Mouse (Mus musculus): ENCODE data around the gene Adgrl2. TPM values are rescaled to one million over a fixed set of nuclear protein-coding genes. Genes with fewer than 3 reads are reported as not detected.
A peak's percentile ranks its signal among the peaks of the same experiment; 100 is the strongest.

Gene Adgrl2
- total and polyA plus RNA-seq, 2 experiments from 2014 or later: 73.6 to 116 TPM

DNA sequence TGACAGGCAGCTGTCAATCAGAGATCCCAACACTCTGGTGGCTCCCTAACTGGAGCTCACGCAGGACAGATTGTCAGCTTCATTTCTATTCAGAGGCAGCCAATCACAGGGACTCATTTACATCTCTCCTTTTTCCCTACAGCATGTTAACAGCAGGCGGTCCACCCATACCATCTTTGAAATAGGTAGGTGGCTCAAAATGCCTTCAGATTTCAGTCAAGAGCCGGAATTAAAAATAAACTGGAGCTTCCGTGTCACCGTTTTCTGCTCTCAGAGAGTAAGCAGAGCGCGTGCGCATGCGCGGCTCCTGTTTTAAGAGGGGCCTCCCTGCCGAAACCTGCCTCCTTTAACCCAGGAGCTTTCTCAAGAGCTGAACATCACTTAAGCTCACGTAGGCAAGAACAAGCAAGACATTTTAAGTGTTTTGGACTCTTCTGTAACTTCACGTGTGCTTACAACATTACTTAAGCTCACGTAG is 67.7 kb downstream of the Adgrl2 start:
- no peaks in the 10 kb centered on the region for H3K27me3 ChIP-seq (ENCODE audit: insufficient read depth, low read length)
- 0 out of 2 replicates have a peak overlapping the region, but pooled peaks have one; percentile 26 for H3K9ac ChIP-seq
- H3K4me1 ChIP-seq (ENCODE audit: insufficient read depth): peaks cover 9% of the 10 kb centered on the region
- no peaks in the 10 kb centered on the region for H3K9me3 ChIP-seq (ENCODE audit: low read length)
- ATAC-seq (peak; percentile 71), DNase-seq (peak; percentile 85)
- TF ChIP-seq CTCF (IDR thresholded peaks at IDR 0.05; ENCODE audit: low read depth): no peak
- peak overlapping the region; percentile 44 for H3K4me2 ChIP-seq (ENCODE audit: low read depth)
- H3K27ac ChIP-seq (ENCODE audit: low read depth, low read length): no peak overlapping the region
- H3K36me3 ChIP-seq (ENCODE audit: insufficient read depth): no peaks in the 10 kb centered on the region
- WGBS: 27% methylated on average over 14 of the region's 14 CpGs
- H3K4me3 ChIP-seq (ENCODE audit: low read depth, low read length): peak overlapping the region; percentile 28

GRCm38 (mm10) chr3:148921966-148922587 is 68.3 kb downstream of the Adgrl2 start:
- Histone ChIP-seq H3K4me3 (ENCODE audit: low read depth, low read length) (peak overlapping the region; percentile 28), H3K27me3 (ENCODE audit: insufficient read depth, low read length) (no peaks in the 10 kb centered on the region), H3K4me2 (ENCODE audit: low read depth) (peak overlapping the region; percentile 44), H3K9ac (no peak overlapping the region), H3K9me3 (ENCODE audit: low read length) (no peaks in the 10 kb centered on the region), H3K36me3 (ENCODE audit: insufficient read depth) (no peaks in the 10 kb centered on the region), H3K4me1 (ENCODE audit: insufficient read depth) (peaks cover 9% of the 10 kb centered on the region), H3K27ac (ENCODE audit: low read depth, low read length) (no peak overlapping the region)
- 39% methylated on average over 13 of the region's 13 CpGs for WGBS
- TF ChIP-seq CTCF (IDR thresholded peaks at IDR 0.05; ENCODE audit: low read depth): no peak
- ATAC-seq (no peak), DNase-seq (no peak)

GRCm38 (mm10) chr3:148920881-148921280 is 69.5 kb downstream of the Adgrl2 start:
- no peak for DNase-seq
- no peak overlapping the region for H3K9ac ChIP-seq
- no peak overlapping the region for H3K4me3 ChIP-seq (ENCODE audit: low read depth, low read length)
- no peaks in the 10 kb centered on the region for H3K27me3 ChIP-seq (ENCODE audit: insufficient read depth, low read length)
- no peak for TF ChIP-seq CTCF (IDR thresholded peaks at IDR 0.05; ENCODE audit: low read depth)
- H3K4me2 ChIP-seq (ENCODE audit: low read depth): no peak overlapping the region
- peaks cover 9% of the 10 kb centered on the region for H3K4me1 ChIP-seq (ENCODE audit: insufficient read depth)
- 57% methylated on average over 6 of the region's 6 CpGs for WGBS
- no peak for ATAC-seq
- no peaks in the 10 kb centered on the region for H3K9me3 ChIP-seq (ENCODE audit: low read length)
- no peaks in the 10 kb centered on the region for H3K36me3 ChIP-seq (ENCODE audit: insufficient read depth)
- H3K27ac ChIP-seq (ENCODE audit: low read depth, low read length): no peak overlapping the region

DNA sequence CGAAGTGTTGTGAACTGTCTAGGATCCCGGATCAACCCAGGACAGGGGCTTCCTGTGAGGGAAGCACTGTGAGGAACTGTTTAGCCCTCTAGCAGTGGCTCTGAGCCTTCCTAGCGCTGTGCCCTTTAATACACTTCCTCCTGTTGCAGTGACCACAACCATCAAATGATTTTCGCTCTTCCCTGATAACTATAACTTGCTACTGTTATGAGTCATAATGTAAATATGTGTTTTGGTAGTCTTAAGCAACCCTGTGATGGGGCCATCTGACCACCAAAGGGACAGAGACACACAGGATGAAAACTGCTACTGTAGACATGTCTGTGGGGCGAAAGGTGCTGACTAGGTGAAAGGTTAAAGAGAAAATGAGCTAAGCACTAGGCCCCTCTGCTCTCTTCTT is 71.9 kb downstream of the Adgrl2 start:
- no peak overlapping the region for H3K27ac ChIP-seq (ENCODE audit: low read depth, low read length)
- 92% methylated on average over 5 of the region's 5 CpGs for WGBS
- no peak overlapping the region for H3K4me3 ChIP-seq (ENCODE audit: low read depth, low read length)
- no peak for TF ChIP-seq CTCF (IDR thresholded peaks at IDR 0.05; ENCODE audit: low read depth)
- no peaks in the 10 kb centered on the region for H3K36me3 ChIP-seq (ENCODE audit: insufficient read depth)
- H3K27me3 ChIP-seq (ENCODE audit: insufficient read depth, low read length): no peaks in the 10 kb centered on the region
- H3K9me3 ChIP-seq (ENCODE audit: low read length): no peaks in the 10 kb centered on the region
- H3K9ac ChIP-seq: no peak overlapping the region
- ATAC-seq: no peak
- H3K4me1 ChIP-seq (ENCODE audit: insufficient read depth): peaks cover 9% of the 10 kb centered on the region
- H3K4me2 ChIP-seq (ENCODE audit: low read depth): no peak overlapping the region
- DNase-seq: no peak

DNA sequence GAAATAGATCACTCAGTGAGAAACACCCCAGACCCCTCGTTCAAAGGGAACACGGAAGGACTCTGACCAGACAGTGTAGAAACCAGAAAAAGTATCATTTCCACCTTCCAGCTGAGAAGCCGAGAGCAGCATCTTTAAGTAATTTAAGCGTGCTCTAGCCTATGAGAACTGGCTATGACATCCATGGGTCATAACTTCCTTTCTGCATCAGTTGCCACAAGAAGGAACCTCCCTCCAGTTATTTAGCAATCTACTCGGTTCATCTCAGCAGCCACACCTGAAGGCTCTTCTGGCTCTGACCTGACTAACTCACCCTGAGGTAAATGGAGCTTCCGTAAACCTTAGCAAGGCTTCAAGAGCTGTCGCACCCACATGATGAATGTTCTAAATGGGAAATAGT is 72.5 kb downstream of the Adgrl2 start:
- ATAC-seq (no peak), DNase-seq (no peak)
- Histone ChIP-seq H3K4me2 (ENCODE audit: low read depth) (no peak overlapping the region), H3K4me3 (ENCODE audit: low read depth, low read length) (no peak overlapping the region), H3K4me1 (ENCODE audit: insufficient read depth) (peaks cover 11% of the 10 kb centered on the region), H3K27ac (ENCODE audit: low read depth, low read length) (no peak overlapping the region), H3K9me3 (ENCODE audit: low read length) (no peaks in the 10 kb centered on the region), H3K9ac (no peak overlapping the region), H3K36me3 (ENCODE audit: insufficient read depth) (no peaks in the 10 kb centered on the region), H3K27me3 (ENCODE audit: insufficient read depth, low read length) (no peaks in the 10 kb centered on the region)
- TF ChIP-seq CTCF (IDR thresholded peaks at IDR 0.05; ENCODE audit: low read depth): no peak
- 91% methylated on average over 7 of the region's 7 CpGs for WGBS

DNA sequence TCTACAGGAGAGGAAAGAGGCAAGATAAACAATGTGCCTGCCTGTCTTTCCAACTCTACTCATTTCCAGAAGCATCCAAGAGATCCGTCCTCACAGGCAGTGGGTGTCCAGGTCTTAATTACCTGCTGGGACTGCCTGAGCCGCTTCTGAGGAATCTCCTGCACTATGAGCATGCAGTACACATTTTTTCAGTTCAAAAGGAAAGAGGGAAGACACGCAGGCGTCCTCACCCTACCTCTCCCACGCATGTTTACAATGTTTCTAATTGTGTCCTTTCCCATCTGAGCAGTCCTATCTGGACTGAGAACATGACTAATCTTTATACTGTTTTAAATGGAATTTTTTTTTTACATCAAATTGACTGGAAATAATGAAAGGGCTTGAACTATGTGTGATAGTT is 74.1 kb downstream of the Adgrl2 start:
- no peak for DNase-seq
- 33% methylated on average over 5 of the region's 5 CpGs for WGBS
- H3K36me3 ChIP-seq (ENCODE audit: insufficient read depth): no peaks in the 10 kb centered on the region
- H3K27me3 ChIP-seq (ENCODE audit: insufficient read depth, low read length): no peaks in the 10 kb centered on the region
- peaks cover 7% of the 10 kb centered on the region for H3K4me1 ChIP-seq (ENCODE audit: insufficient read depth)
- no peak overlapping the region for H3K4me2 ChIP-seq (ENCODE audit: low read depth)
- H3K27ac ChIP-seq (ENCODE audit: low read depth, low read length): no peak overlapping the region
- no peak for TF ChIP-seq CTCF (IDR thresholded peaks at IDR 0.05; ENCODE audit: low read depth)
- no peak overlapping the region for H3K4me3 ChIP-seq (ENCODE audit: low read depth, low read length)
- ATAC-seq: no peak
- no peak overlapping the region for H3K9ac ChIP-seq
- no peaks in the 10 kb centered on the region for H3K9me3 ChIP-seq (ENCODE audit: low read length)

GRCm38 (mm10) chr3:148912944-148913684 is 77.2 kb downstream of the Adgrl2 start:
- H3K4me3 ChIP-seq (ENCODE audit: low read depth, low read length): no peak overlapping the region
- DNase-seq (no peak), ATAC-seq (peak; percentile 50; the same call in 1 of the 2 replicates)
- H3K9me3 ChIP-seq (ENCODE audit: low read length): no peaks in the 10 kb centered on the region
- no peak for TF ChIP-seq CTCF (IDR thresholded peaks at IDR 0.05; ENCODE audit: low read depth)
- H3K4me1 ChIP-seq (ENCODE audit: insufficient read depth): peaks cover 7% of the 10 kb centered on the region
- H3K9ac ChIP-seq: no peak overlapping the region
- no peak overlapping the region for H3K27ac ChIP-seq (ENCODE audit: low read depth, low read length)
- no peaks in the 10 kb centered on the region for H3K36me3 ChIP-seq (ENCODE audit: insufficient read depth)
- H3K27me3 ChIP-seq (ENCODE audit: insufficient read depth, low read length): no peaks in the 10 kb centered on the region
- H3K4me2 ChIP-seq (ENCODE audit: low read depth): no peak overlapping the region
- WGBS: 23% methylated on average over 14 of the region's 14 CpGs

Measured in forebrain, postnatal 0 days (tissue).